26 mouse cellular contexts compared by ENCODE assay signal in the genomic region with DNA sequence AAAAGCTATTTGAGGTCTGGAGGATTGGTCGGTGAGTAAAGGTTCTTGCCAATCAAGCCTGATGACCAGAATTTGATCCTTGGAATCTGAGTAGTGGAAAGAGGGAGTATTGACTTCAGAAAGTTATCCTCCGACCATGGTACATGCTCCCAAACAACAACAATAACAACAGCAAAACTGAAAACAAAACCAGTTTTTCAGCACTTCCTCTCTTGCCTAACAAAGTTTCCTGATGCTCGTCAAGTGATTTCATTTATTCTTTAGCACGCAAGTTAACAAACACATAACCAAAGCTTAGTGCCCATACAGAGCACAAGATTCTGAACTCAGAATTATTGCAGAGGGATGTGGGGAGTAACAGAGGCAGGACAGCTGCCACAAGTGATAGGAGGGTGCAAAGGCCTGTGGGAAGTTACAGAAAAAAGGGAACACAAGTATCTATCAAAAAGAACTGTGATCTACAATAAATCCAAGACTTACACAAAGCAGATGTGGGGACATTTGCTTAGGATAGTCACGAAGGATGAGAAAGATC. TPM values are rescaled to one million over a fixed set of nuclear protein-coding genes. Genes with fewer than 3 reads are reported as not detected.
DNase-seq lines count a peak whose midpoint lies in the region; ATAC-seq and TF ChIP-seq lines count a peak whose summit lies in the region.
"Had no signal": no experiment of that assay in that cellular context is flagged by ENCODE, and none has a peak within 500 bp of the region (broad histone marks: within the 10 kb centered on the region; RNA-seq: fewer than 3 reads in every experiment).

No protein-coding gene starts in this region.

- TF ChIP-seq POLR2A in spleen, adult 2 months (IDR thresholded peaks at IDR 0.05; ENCODE audit: low read depth, low read length): no peak
- TF ChIP-seq POLR2A in small intestine, adult 2 months (IDR thresholded peaks at IDR 0.05; ENCODE audit: low read depth, low read length): no peak

- no peaks in the 10 kb centered on the region for H3K36me3 ChIP-seq in spleen, adult 2 months (ENCODE audit: control insufficient read depth, insufficient read depth, low read length)
- H3K36me3 ChIP-seq in small intestine, adult 2 months (ENCODE audit: control insufficient read depth, insufficient read depth, low read length): no peaks in the 10 kb centered on the region
- H3K36me3 ChIP-seq: embryonic facial prominence, embryonic 13.5 days; heart, embryonic 15.5 days; limb, embryonic 13.5 days; lung, embryonic 15.5 days; midbrain, embryonic 10.5 days; midbrain, embryonic 15.5 days had no signal

- ATAC-seq in common myeloid progenitor, adult 5-6 weeks (replicated peaks; ENCODE audit: low read depth, poor library complexity, severe bottlenecking): peak; percentile 58
- ATAC-seq in megakaryocyte, adult 5-6 weeks (ENCODE audit: poor library complexity, severe bottlenecking): peak; percentile 47
- ATAC-seq: forebrain, postnatal 0 days; hindbrain, embryonic 16.5 days; intestine, embryonic 16.5 days; midbrain, embryonic 15.5 days had no signal

- H3K27ac ChIP-seq in spleen, adult 2 months (ENCODE audit: insufficient read depth, low read length): peak overlapping the region; percentile 5; the same call in 1 of the 2 replicates
- H3K27ac ChIP-seq in small intestine, adult 2 months (ENCODE audit: insufficient read depth, low read depth, low read length): 0 out of 2 replicates have a peak overlapping the region, but pooled peaks have one; percentile 30
- H3K27ac ChIP-seq: embryonic facial prominence, embryonic 13.5 days; heart, embryonic 15.5 days; limb, embryonic 13.5 days; lung, embryonic 15.5 days; midbrain, embryonic 10.5 days; midbrain, embryonic 15.5 days had no signal

- no peak for DNase-seq in spleen, adult 2 months (ENCODE audit: low read depth in 1 of 2, low spot score in 2 of 2)
- no peak for DNase-seq in spleen, adult 18-20 months
- no peak for DNase-seq in right cerebral cortex, postnatal 36 days (ENCODE audit: low spot score in 2 of 2)
- DNase-seq in right cerebral cortex, adult 2 months (ENCODE audit: low spot score in 2 of 2): no peak
- DNase-seq in MN1 (ENCODE audit: low spot score): no peak
- DNase-seq: adrenal gland, postnatal 25 days; cerebellum, adult 8-10 months; cerebellum, postnatal 25 days; forebrain, postnatal 0 days; gastrocnemius, postnatal 10 days; kidney, adult 8-10 months; kidney, postnatal 10 days; thymus, adult 18-20 months; thymus, postnatal 25 days had no signal

- WGBS in spleen, adult 2 months: 48% methylated on average over 5 of the region's 5 CpGs
- WGBS in small intestine, adult 2 months: 78% methylated on average over 5 of the region's 5 CpGs

- H3K4me3 ChIP-seq in spleen, adult 2 months (ENCODE audit: extremely low read depth, insufficient read depth, insufficient read length): no peak overlapping the region
- H3K4me3 ChIP-seq in small intestine, adult 2 months (ENCODE audit: low read depth, low read length): no peak overlapping the region
- H3K4me3 ChIP-seq: embryonic facial prominence, embryonic 13.5 days; erythroblast, embryonic 14.5 days; heart, embryonic 15.5 days; limb, embryonic 13.5 days; lung, embryonic 15.5 days; midbrain, embryonic 10.5 days; midbrain, embryonic 15.5 days had no signal

- no peaks in the 10 kb centered on the region for H3K27me3 ChIP-seq in spleen, adult 2 months (ENCODE audit: control insufficient read depth, insufficient read depth, low read length)
- H3K27me3 ChIP-seq in small intestine, adult 2 months (ENCODE audit: control insufficient read depth, insufficient read depth, low read length): no peaks in the 10 kb centered on the region
- H3K27me3 ChIP-seq: embryonic facial prominence, embryonic 13.5 days; heart, embryonic 15.5 days; limb, embryonic 13.5 days; lung, embryonic 15.5 days; midbrain, embryonic 15.5 days had no signal

- no peak for TF ChIP-seq CTCF in spleen, adult 2 months (IDR thresholded peaks at IDR 0.05; ENCODE audit: extremely low read depth, insufficient read depth, insufficient read length, insufficient replicate concordance)
- no peak for TF ChIP-seq CTCF in small intestine, adult 2 months (IDR thresholded peaks at IDR 0.05; ENCODE audit: extremely low read depth, insufficient read length, insufficient replicate concordance, low read depth, low read length)

- peaks cover 5% of the 10 kb centered on the region; the same call in 1 of the 2 replicates for H3K4me1 ChIP-seq in spleen, adult 2 months (ENCODE audit: control insufficient read depth, insufficient read depth, insufficient read length)
- H3K4me1 ChIP-seq in small intestine, adult 2 months (ENCODE audit: control insufficient read depth, insufficient read depth, insufficient read length, low read length): no peaks in the 10 kb centered on the region
- H3K4me1 ChIP-seq: embryonic facial prominence, embryonic 13.5 days; limb, embryonic 13.5 days; midbrain, embryonic 10.5 days; midbrain, embryonic 15.5 days had no signal

RNA-seq across cellular contexts. Expression of a gene that starts 42.1 kb away (rescaled TPM):
- 11.7 and 12.9 TPM in 2 replicates for polyA plus RNA-seq in spleen, adult 2 months (2012; rRNA removed)
- total RNA-seq in common myeloid progenitor, adult 5-6 weeks (2017): 53.3 and 57.7 TPM in 2 replicates
- 95.3 and 107 TPM in 2 replicates for total RNA-seq in megakaryocyte, adult 5-6 weeks (2015)
- total RNA-seq in megakaryocyte, adult 5-6 weeks (2017): 277 and 321 TPM in 2 replicates
- 0.93 and 1.5 TPM in 2 replicates for polyA plus RNA-seq in small intestine, adult 2 months (2012; rRNA removed)
